Mouse (Mus musculus): ENCODE measurements around the gene Tspyl1.
"Not testable (repeated sequence)": the region's sequence is repeated elsewhere in the genome, so short reads cannot be mapped to it uniquely, and the experiment has no call there.

The Tspyl1 gene

GRCm38 (mm10) chr10:34281962-34282388, at the start of gene Tspyl1:
TSS of gene Tspyl1 (plus strand) at chr10:34282190.
- DNase-seq (ENCODE audit: low spot score in 2 of 2), result peak; percentile 95 to 96

GRCm38 (mm10) chr10:34233418-34233817, 48.6 kb upstream of the Tspyl1 start:
- no peak for DNase-seq (ENCODE audit: low spot score in 2 of 2)

- no peak for DNase-seq (ENCODE audit: low spot score in 2 of 2)
Measured at GRCm38 (mm10) chr10:34233931-34234745, 47.9 kb upstream of the Tspyl1 start.

- DNase-seq (ENCODE audit: low spot score in 2 of 2), result no peak
Measured at GRCm38 (mm10) chr10:34235384-34235783, 46.6 kb upstream of the Tspyl1 start.

GRCm38 (mm10) chr10:34236569-34236968, 45.4 kb upstream of the Tspyl1 start:
- DNase-seq (ENCODE audit: low spot score in 2 of 2), result no peak

- no peak for DNase-seq (ENCODE audit: low spot score in 2 of 2)
Measured at GRCm38 (mm10) chr10:34238536-34238935, 43.5 kb upstream of the Tspyl1 start.

GRCm38 (mm10) chr10:34244745-34245144, 37.2 kb upstream of the Tspyl1 start:
- no peak for DNase-seq (ENCODE audit: low spot score in 2 of 2)

GRCm38 (mm10) chr10:34246106-34246505, 35.9 kb upstream of the Tspyl1 start:
- DNase-seq (ENCODE audit: low spot score in 2 of 2), result no peak

- DNase-seq (ENCODE audit: low spot score in 2 of 2), result no peak
Measured at GRCm38 (mm10) chr10:34247757-34248156, 34.2 kb upstream of the Tspyl1 start.

GRCm38 (mm10) chr10:34249594-34249993, 32.4 kb upstream of the Tspyl1 start:
- no peak for DNase-seq (ENCODE audit: low spot score in 2 of 2)

- DNase-seq (ENCODE audit: low spot score in 2 of 2), result not testable (repeated sequence)
Measured at GRCm38 (mm10) chr10:34252833-34253232, 29.2 kb upstream of the Tspyl1 start.

GRCm38 (mm10) chr10:34265106-34265505, 16.9 kb upstream of the Tspyl1 start:
- DNase-seq (ENCODE audit: low spot score in 2 of 2), result no peak

GRCm38 (mm10) chr10:34267312-34268070, 14.5 kb upstream of the Tspyl1 start:
- no peak for DNase-seq (ENCODE audit: low spot score in 2 of 2)

GRCm38 (mm10) chr10:34271681-34272080, 10.3 kb upstream of the Tspyl1 start:
- no peak for DNase-seq (ENCODE audit: low spot score in 2 of 2)

- DNase-seq (ENCODE audit: low spot score in 2 of 2), result peak in 1 of 2 experiments; percentile 33
Measured at GRCm38 (mm10) chr10:34280591-34281175, 1.3 kb upstream of the Tspyl1 start.

- DNase-seq (ENCODE audit: low spot score in 2 of 2), result no peak
Measured at GRCm38 (mm10) chr10:34281211-34281961, 604 bp upstream of the Tspyl1 start.

- peak in 1 of 2 experiments; percentile 51 for DNase-seq (ENCODE audit: low spot score in 2 of 2)
Measured at GRCm38 (mm10) chr10:34282420-34283238, 639 bp downstream of the Tspyl1 start.

- DNase-seq (ENCODE audit: low spot score in 2 of 2), result no peak
Measured at GRCm38 (mm10) chr10:34296911-34297298, 14.9 kb downstream of the Tspyl1 start.

GRCm38 (mm10) chr10:34297299-34297979, 15.4 kb downstream of the Tspyl1 start, which contains the start of gene Tspyl4:
TSS of gene Tspyl4 (plus strand) at chr10:34297442.
- DNase-seq (ENCODE audit: low spot score in 2 of 2), result peak; percentile 91 to 93

All from frontal cortex, postnatal 14 days (tissue).